Mouse (Mus musculus) forebrain, postnatal 0 days (tissue): ENCODE measurements at regions not wholly inside any gene's neighbourhood (a gene's known extent, or its start where the extent isn't known, plus 50 kb on each side); places are given as distances from the start of the nearest gene placed in this dataset.
"Not testable (repeated sequence)": the region's sequence is repeated elsewhere in the genome, so short reads cannot be mapped to it uniquely, and the experiment has no call there.

Experiments
- ATAC-seq: fragments of 200-750 bp; cut with Nextera tagmentation; 2 replicates; pipeline ENCODE4 v1.8.0; 2017; ENCODE audit warnings: mild to moderate bottlenecking, moderate library complexity
- DNase-seq: peaks from one replicate; pipeline ENCODE4 v3.0.0-alpha.2; 2015
- H3K27ac ChIP-seq: fragments of 300-500 bp; sonication (generic); 2 replicates; pipeline ENCODE4 v1.5.1; 2014; ENCODE audit warnings: low read depth, mild to moderate bottlenecking, antibody characterized with exemption, low read length, moderate library complexity, mixed read lengths
- H3K27me3 ChIP-seq: fragments of 300-500 bp; sonication (generic); 2 replicates; pipeline ENCODE4 v1.6.1; 2014; ENCODE audit warnings: mild to moderate bottlenecking, low read length, mixed read lengths; ENCODE audit not compliant: insufficient read depth
- H3K36me3 ChIP-seq: fragments of 300-500 bp; sonication (generic); 2 replicates; pipeline ENCODE4 v1.6.1; 2014; ENCODE audit warnings: mild to moderate bottlenecking, moderate library complexity; ENCODE audit not compliant: insufficient read depth
- H3K4me1 ChIP-seq: fragments of 300-500 bp; sonication (generic); 2 replicates; pipeline ENCODE4 v1.6.1; 2014; ENCODE audit warnings: antibody characterized with exemption; ENCODE audit not compliant: insufficient read depth
- H3K4me2 ChIP-seq: fragments of 300-500 bp; sonication (generic); 2 replicates; pipeline ENCODE4 v1.6.1; 2014; ENCODE audit warnings: low read depth, mild to moderate bottlenecking, moderate library complexity
- H3K4me3 ChIP-seq: fragments of 300-500 bp; sonication (generic); 2 replicates; pipeline ENCODE4 v1.5.1; 2014; ENCODE audit warnings: low read depth, low read length, mixed read lengths
- H3K9ac ChIP-seq: fragments of 300-500 bp; sonication (generic); 2 replicates; pipeline ENCODE4 v1.6.1; 2014; ENCODE audit warnings: mild to moderate bottlenecking
- H3K9me3 ChIP-seq: fragments of 300-500 bp; sonication (generic); 2 replicates; pipeline ENCODE4 v1.6.1; 2016; ENCODE audit warnings: low read length
- CTCF ChIP-seq: sonication (generic); IDR thresholded peaks from 2 replicates; pipeline ENCODE4 v1.5.1; 2016; ENCODE audit warnings: antibody characterized with exemption, control low read depth, low read depth
- WGBS: fragments of 180-500 bp; shearing (Covaris S2); extraction: QIAGEN DNeasy Blood & Tissue Kit; methylation state at CpG from one replicate; pipeline ENCODE4 v1.1.7; 2014; 5-methylcytosine and 5-hydroxymethylcytosine counted together

GRCm38 (mm10) chr3:109254001-109254630, 86.3 kb upstream of the Vav3 start:
- Histone ChIP-seq H3K9me3 (no peaks in the 10 kb centered on the region), H3K4me1 (no peaks in the 10 kb centered on the region), H3K9ac (no peak overlapping the region), H3K27me3 (no peaks in the 10 kb centered on the region), H3K27ac (no peak overlapping the region), H3K4me3 (no peak overlapping the region), H3K4me2 (no peak overlapping the region), H3K36me3 (no peaks in the 10 kb centered on the region)
- no peak for ATAC-seq
- DNase-seq: no peak
- TF ChIP-seq CTCF: no peak
- 71% methylated on average over 9 of the region's 9 CpGs for WGBS

GRCm38 (mm10) chr3:109254957-109255356, 85.5 kb upstream of the Vav3 start:
- no peak for TF ChIP-seq CTCF
- 81% methylated on average over 5 of the region's 5 CpGs for WGBS

GRCm38 (mm10) chr3:109256723-109257122, 83.7 kb upstream of the Vav3 start:
- no peaks in the 10 kb centered on the region for H3K36me3 ChIP-seq
- ATAC-seq (no peak), DNase-seq (no peak)
- no peaks in the 10 kb centered on the region for H3K4me1 ChIP-seq
- no peak overlapping the region for H3K4me3 ChIP-seq
- no peak overlapping the region for H3K4me2 ChIP-seq
- H3K27me3 ChIP-seq: no peaks in the 10 kb centered on the region
- no peaks in the 10 kb centered on the region for H3K9me3 ChIP-seq
- WGBS: 75% methylated on average over 5 of the region's 5 CpGs
- H3K9ac ChIP-seq: no peak overlapping the region
- TF ChIP-seq CTCF: no peak
- no peak overlapping the region for H3K27ac ChIP-seq

More at GRCm38 (mm10) chr3:109254957-109255356, 85.5 kb upstream of the Vav3 start:
- no peak overlapping the region for H3K9ac ChIP-seq
- no peaks in the 10 kb centered on the region for H3K36me3 ChIP-seq
- no peaks in the 10 kb centered on the region for H3K9me3 ChIP-seq
- ATAC-seq (no peak), DNase-seq (no peak)
- no peaks in the 10 kb centered on the region for H3K27me3 ChIP-seq
- no peak overlapping the region for H3K27ac ChIP-seq
- H3K4me1 ChIP-seq: no peaks in the 10 kb centered on the region
- no peak overlapping the region for H3K4me3 ChIP-seq
- no peak overlapping the region for H3K4me2 ChIP-seq

GRCm38 (mm10) chr3:109266947-109267346, 73.5 kb upstream of the Vav3 start:
- not testable (repeated sequence) for H3K9ac ChIP-seq, ATAC-seq

GRCm38 (mm10) chr3:109270783-109271182, 69.7 kb upstream of the Vav3 start:
- no peak overlapping the region for H3K4me3 ChIP-seq
- H3K4me2 ChIP-seq: no peak overlapping the region
- no peak overlapping the region for H3K9ac ChIP-seq
- no peaks in the 10 kb centered on the region for H3K36me3 ChIP-seq
- DNase-seq (no peak), ATAC-seq (no peak)
- no peak overlapping the region for H3K27ac ChIP-seq
- no peak for TF ChIP-seq CTCF
- no peaks in the 10 kb centered on the region for H3K4me1 ChIP-seq
- H3K27me3 ChIP-seq: no peaks in the 10 kb centered on the region
- H3K9me3 ChIP-seq: no peaks in the 10 kb centered on the region
- WGBS: 4% methylated on average over 1 of the region's 1 CpGs

More at GRCm38 (mm10) chr3:109266947-109267346, 73.5 kb upstream of the Vav3 start:
- not testable (repeated sequence) for DNase-seq, H3K36me3 ChIP-seq, H3K27me3 ChIP-seq, H3K27ac ChIP-seq, H3K4me2 ChIP-seq, H3K9me3 ChIP-seq, H3K4me1 ChIP-seq, H3K4me3 ChIP-seq
- WGBS: 76% methylated on average over 8 of the region's 8 CpGs

GRCm38 (mm10) chr3:109273074-109273801, 67.2 kb upstream of the Vav3 start:
- ATAC-seq (peak; percentile 74), DNase-seq (peak; percentile 17)
- no peaks in the 10 kb centered on the region for H3K36me3 ChIP-seq
- no peaks in the 10 kb centered on the region for H3K27me3 ChIP-seq
- no peak overlapping the region for H3K27ac ChIP-seq
- 43% methylated on average over 5 of the region's 5 CpGs for WGBS
- H3K4me2 ChIP-seq: no peak overlapping the region
- H3K9ac ChIP-seq: no peak overlapping the region
- H3K4me1 ChIP-seq: no peaks in the 10 kb centered on the region
- no peak for TF ChIP-seq CTCF
- H3K4me3 ChIP-seq: no peak overlapping the region
- H3K9me3 ChIP-seq: no peaks in the 10 kb centered on the region

GRCm38 (mm10) chr3:109273802-109274155, 66.7 kb upstream of the Vav3 start:
- DNase-seq (no peak), ATAC-seq (no peak)
- no peak overlapping the region for H3K4me2 ChIP-seq
- H3K9me3 ChIP-seq: no peaks in the 10 kb centered on the region
- no peak overlapping the region for H3K27ac ChIP-seq
- no peak for TF ChIP-seq CTCF
- H3K27me3 ChIP-seq: no peaks in the 10 kb centered on the region
- no peaks in the 10 kb centered on the region for H3K4me1 ChIP-seq
- WGBS: 74% methylated on average over 4 of the region's 4 CpGs
- H3K9ac ChIP-seq: no peak overlapping the region
- H3K36me3 ChIP-seq: no peaks in the 10 kb centered on the region
- no peak overlapping the region for H3K4me3 ChIP-seq
